Mouse (Mus musculus): ENCODE measurements at regions not wholly inside any gene's neighbourhood (a gene's known extent, or its start where the extent isn't known, plus 50 kb on each side); places are given as distances from the start of the nearest gene placed in this dataset.

- ATAC-seq: no peak
Measured at GRCm38 (mm10) chr3:149625066-149625465, 634.7 kb upstream of the Adgrl2 start.

DNA sequence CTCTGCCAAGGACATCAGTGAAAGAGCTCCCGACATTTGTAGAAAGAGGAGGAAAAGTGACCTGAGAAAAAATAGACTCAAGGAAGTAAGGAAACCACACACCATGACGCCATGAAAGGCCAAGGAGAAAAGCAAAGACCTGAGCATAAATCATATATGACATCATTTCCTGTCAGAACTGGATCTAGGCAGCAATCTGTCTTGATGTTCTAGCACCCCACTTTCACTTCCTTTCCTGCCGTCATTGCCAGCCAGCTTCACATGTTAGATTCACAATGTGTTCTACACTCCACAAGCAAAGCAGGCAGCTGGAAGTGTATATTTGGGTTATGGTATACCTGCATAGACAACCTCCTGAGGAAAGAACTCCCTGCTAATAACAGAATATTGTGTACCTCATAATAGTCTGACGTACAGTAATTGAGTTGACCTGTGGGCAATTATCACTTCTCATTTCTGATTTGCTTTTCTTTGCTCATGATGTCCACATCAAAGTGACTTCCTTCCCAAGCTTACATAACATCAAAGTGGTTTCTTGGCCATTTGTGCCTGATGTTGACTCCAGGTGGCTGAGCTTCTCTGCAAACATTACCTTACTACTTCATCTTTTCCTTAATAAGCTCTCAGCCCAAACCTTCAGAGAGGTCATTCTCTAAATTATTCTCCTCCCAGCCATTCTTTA lies 633.6 kb upstream of the Adgrl2 start:
- ATAC-seq: no peak
- Histone ChIP-seq H3K4me2 (ENCODE audit: low read length) (no peak overlapping the region), H3K27ac (ENCODE audit: low read length) (no peak overlapping the region), H3K4me3 (ENCODE audit: low read depth, low read length) (no peak overlapping the region), H3K36me3 (ENCODE audit: control insufficient read depth, insufficient read depth, low read length) (no peaks in the 10 kb centered on the region), H3K27me3 (ENCODE audit: control insufficient read depth, insufficient read depth, low read depth, low read length) (no peaks in the 10 kb centered on the region), H3K9me3 (replicated peaks; ENCODE audit: control insufficient read depth, low read length, poor library complexity, severe bottlenecking) (no peaks in the 10 kb centered on the region), H3K4me1 (ENCODE audit: control insufficient read depth, insufficient read depth, low read length) (no peaks in the 10 kb centered on the region), H3K9ac (ENCODE audit: low read depth, low read length) (no peak overlapping the region)
- 88% methylated on average over 4 of the region's 4 CpGs for WGBS

More at GRCm38 (mm10) chr3:149625066-149625465, 634.7 kb upstream of the Adgrl2 start:
- 92% methylated on average over 3 of the region's 3 CpGs for WGBS
- H3K9ac ChIP-seq (ENCODE audit: low read depth, low read length): no peak overlapping the region
- no peaks in the 10 kb centered on the region for H3K9me3 ChIP-seq (replicated peaks; ENCODE audit: control insufficient read depth, low read length, poor library complexity, severe bottlenecking)
- H3K27me3 ChIP-seq (ENCODE audit: control insufficient read depth, insufficient read depth, low read depth, low read length): no peaks in the 10 kb centered on the region
- no peak overlapping the region for H3K4me3 ChIP-seq (ENCODE audit: low read depth, low read length)
- no peak overlapping the region for H3K4me2 ChIP-seq (ENCODE audit: low read length)
- H3K4me1 ChIP-seq (ENCODE audit: control insufficient read depth, insufficient read depth, low read length): no peaks in the 10 kb centered on the region
- H3K27ac ChIP-seq (ENCODE audit: low read length): no peak overlapping the region
- no peaks in the 10 kb centered on the region for H3K36me3 ChIP-seq (ENCODE audit: control insufficient read depth, insufficient read depth, low read length)

DNA sequence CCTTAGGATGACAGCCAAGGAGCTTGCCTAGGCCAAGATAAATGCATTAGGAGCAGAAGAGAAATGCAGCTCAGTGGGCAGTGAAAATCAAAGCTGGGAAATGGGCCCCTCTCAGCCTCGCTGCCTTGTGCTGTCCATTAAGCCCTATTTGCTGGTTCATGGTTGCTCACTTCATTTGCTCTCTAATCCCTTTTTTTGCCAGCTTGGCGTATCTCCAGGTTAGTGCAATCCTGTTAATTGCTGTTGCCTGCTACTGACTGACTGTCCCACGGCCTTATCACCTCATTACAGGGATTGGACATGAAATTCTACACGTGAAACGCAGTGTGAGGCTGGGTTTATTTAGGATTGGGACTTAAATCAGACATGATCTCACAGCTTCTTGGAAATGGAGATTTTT lies 613.5 kb upstream of the Adgrl2 start:
- no peak overlapping the region for H3K4me3 ChIP-seq (ENCODE audit: low read depth, low read length)
- H3K27me3 ChIP-seq (ENCODE audit: control insufficient read depth, insufficient read depth, low read depth, low read length): no peaks in the 10 kb centered on the region
- H3K27ac ChIP-seq (ENCODE audit: low read length): no peak overlapping the region
- no peaks in the 10 kb centered on the region for H3K4me1 ChIP-seq (ENCODE audit: control insufficient read depth, insufficient read depth, low read length)
- H3K36me3 ChIP-seq (ENCODE audit: control insufficient read depth, insufficient read depth, low read length): no peaks in the 10 kb centered on the region
- H3K4me2 ChIP-seq (ENCODE audit: low read length): no peak overlapping the region
- H3K9me3 ChIP-seq (replicated peaks; ENCODE audit: control insufficient read depth, low read length, poor library complexity, severe bottlenecking): no peaks in the 10 kb centered on the region
- ATAC-seq: peak; percentile 56
- 36% methylated on average over 5 of the region's 5 CpGs for WGBS
- no peak overlapping the region for H3K9ac ChIP-seq (ENCODE audit: low read depth, low read length)

DNA sequence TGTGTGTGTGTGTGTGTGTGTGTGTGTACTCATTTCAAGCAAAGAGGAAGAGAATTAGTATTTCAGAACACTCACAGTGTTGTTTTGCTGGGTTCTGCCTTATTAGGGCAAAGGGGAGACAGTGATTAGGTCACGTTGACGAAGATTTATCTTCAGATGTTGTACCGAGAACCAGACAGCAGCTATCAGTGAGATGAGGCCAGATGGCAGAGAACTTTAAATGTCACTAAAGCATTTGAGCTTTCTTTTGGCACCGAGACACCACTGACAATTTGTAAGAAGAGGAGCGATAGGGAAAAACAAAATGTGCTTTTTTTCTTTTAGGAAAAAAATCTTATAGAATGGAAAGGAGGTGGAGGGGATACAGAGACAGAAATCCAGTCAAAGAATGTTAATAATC lies 610.9 kb upstream of the Adgrl2 start:
- H3K4me2 ChIP-seq (ENCODE audit: low read length): no peak overlapping the region
- no peaks in the 10 kb centered on the region for H3K36me3 ChIP-seq (ENCODE audit: control insufficient read depth, insufficient read depth, low read length)
- no peak overlapping the region for H3K27ac ChIP-seq (ENCODE audit: low read length)
- H3K4me1 ChIP-seq (ENCODE audit: control insufficient read depth, insufficient read depth, low read length): no peaks in the 10 kb centered on the region
- WGBS: 76% methylated on average over 5 of the region's 5 CpGs
- H3K4me3 ChIP-seq (ENCODE audit: low read depth, low read length): no peak overlapping the region
- no peak for ATAC-seq
- no peak overlapping the region for H3K9ac ChIP-seq (ENCODE audit: low read depth, low read length)
- H3K9me3 ChIP-seq (replicated peaks; ENCODE audit: control insufficient read depth, low read length, poor library complexity, severe bottlenecking): no peaks in the 10 kb centered on the region
- no peaks in the 10 kb centered on the region for H3K27me3 ChIP-seq (ENCODE audit: control insufficient read depth, insufficient read depth, low read depth, low read length)

- 75% methylated on average over 4 of the region's 4 CpGs for WGBS
- Histone ChIP-seq H3K36me3 (ENCODE audit: control insufficient read depth, insufficient read depth, low read length) (no peaks in the 10 kb centered on the region), H3K27ac (ENCODE audit: low read length) (no peak overlapping the region), H3K27me3 (ENCODE audit: control insufficient read depth, insufficient read depth, low read depth, low read length) (no peaks in the 10 kb centered on the region), H3K9ac (ENCODE audit: low read depth, low read length) (no peak overlapping the region), H3K4me2 (ENCODE audit: low read length) (no peak overlapping the region), H3K9me3 (replicated peaks; ENCODE audit: control insufficient read depth, low read length, poor library complexity, severe bottlenecking) (no peaks in the 10 kb centered on the region), H3K4me1 (ENCODE audit: control insufficient read depth, insufficient read depth, low read length) (no peaks in the 10 kb centered on the region), H3K4me3 (ENCODE audit: low read depth, low read length) (no peak overlapping the region)
- ATAC-seq: no peak
Measured at GRCm38 (mm10) chr3:149594470-149594869, 604.1 kb upstream of the Adgrl2 start.

DNA sequence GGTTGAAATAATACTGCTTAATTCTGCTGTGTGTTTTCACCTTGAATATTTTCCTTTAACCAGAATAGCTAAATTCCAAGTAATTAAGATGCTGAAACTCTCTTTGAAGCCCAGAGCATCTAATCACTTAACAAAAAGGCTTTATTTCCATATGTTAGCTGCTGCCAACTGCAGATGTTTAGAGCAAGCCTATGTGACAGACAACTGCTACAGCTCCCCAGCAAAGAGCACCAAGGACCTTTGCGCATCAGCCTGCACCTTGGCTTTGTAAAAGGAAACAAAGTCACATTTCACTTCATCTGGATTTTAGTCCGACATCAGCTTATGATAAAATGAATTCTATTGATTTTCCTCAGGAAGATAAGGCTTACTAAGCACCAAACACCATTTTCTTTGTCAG lies 595.4 kb upstream of the Adgrl2 start:
- no peak overlapping the region for H3K27ac ChIP-seq (ENCODE audit: low read length)
- no peaks in the 10 kb centered on the region for H3K9me3 ChIP-seq (replicated peaks; ENCODE audit: control insufficient read depth, low read length, poor library complexity, severe bottlenecking)
- no peak for ATAC-seq
- H3K4me3 ChIP-seq (ENCODE audit: low read depth, low read length): no peak overlapping the region
- H3K36me3 ChIP-seq (ENCODE audit: control insufficient read depth, insufficient read depth, low read length): no peaks in the 10 kb centered on the region
- 24% methylated on average over 2 of the region's 2 CpGs for WGBS
- no peak overlapping the region for H3K4me2 ChIP-seq (ENCODE audit: low read length)
- H3K9ac ChIP-seq (ENCODE audit: low read depth, low read length): no peak overlapping the region
- no peaks in the 10 kb centered on the region for H3K4me1 ChIP-seq (ENCODE audit: control insufficient read depth, insufficient read depth, low read length)
- H3K27me3 ChIP-seq (ENCODE audit: control insufficient read depth, insufficient read depth, low read depth, low read length): no peaks in the 10 kb centered on the region

DNA sequence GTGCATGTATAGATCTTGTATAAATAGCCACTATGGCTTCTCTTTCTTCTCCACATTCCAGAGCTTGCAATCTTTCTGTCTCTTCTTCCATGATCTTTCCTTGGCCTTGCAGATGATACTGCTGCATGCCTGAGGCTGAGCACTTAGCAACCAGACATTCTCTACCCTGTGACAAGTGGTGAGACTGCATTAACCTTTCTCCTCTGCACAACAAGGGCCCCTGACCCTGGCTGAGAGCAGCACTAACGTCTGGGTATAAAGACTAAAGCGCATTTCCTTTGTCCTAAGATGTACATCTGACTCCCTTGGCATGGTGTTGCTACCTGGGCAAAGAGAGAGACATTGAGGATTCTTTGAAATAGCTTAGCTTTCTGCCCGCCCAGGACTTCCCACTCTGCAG lies 590.8 kb upstream of the Adgrl2 start:
- Histone ChIP-seq H3K27ac (ENCODE audit: low read length) (no peak overlapping the region), H3K27me3 (ENCODE audit: control insufficient read depth, insufficient read depth, low read depth, low read length) (no peaks in the 10 kb centered on the region), H3K9ac (ENCODE audit: low read depth, low read length) (no peak overlapping the region), H3K4me3 (ENCODE audit: low read depth, low read length) (no peak overlapping the region), H3K9me3 (replicated peaks; ENCODE audit: control insufficient read depth, low read length, poor library complexity, severe bottlenecking) (no peaks in the 10 kb centered on the region), H3K36me3 (ENCODE audit: control insufficient read depth, insufficient read depth, low read length) (no peaks in the 10 kb centered on the region), H3K4me2 (ENCODE audit: low read length) (no peak overlapping the region), H3K4me1 (ENCODE audit: control insufficient read depth, insufficient read depth, low read length) (no peaks in the 10 kb centered on the region)
- no peak for ATAC-seq
- WGBS: 29% methylated on average over 3 of the region's 3 CpGs

DNA sequence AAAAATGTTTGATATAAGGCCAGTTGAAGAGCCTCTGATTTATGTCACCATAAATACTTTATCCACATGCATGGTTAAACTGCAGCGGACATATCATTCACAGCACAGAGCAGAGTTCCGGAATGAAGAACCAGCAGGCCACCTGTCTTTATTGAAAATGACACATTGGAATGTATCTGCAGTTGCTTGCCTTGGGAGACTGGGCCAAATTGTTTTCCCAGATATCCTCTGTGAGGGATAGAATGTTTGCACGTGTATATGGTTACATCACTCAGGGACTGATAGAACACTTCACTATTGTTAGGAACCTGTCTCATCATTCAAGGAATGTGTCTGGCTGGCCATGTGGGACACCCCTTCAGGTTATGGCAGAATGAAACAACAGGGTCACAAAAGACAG lies 585.3 kb upstream of the Adgrl2 start:
- WGBS: 70% methylated on average over 3 of the region's 3 CpGs
- ATAC-seq: no peak
- H3K4me1 ChIP-seq (ENCODE audit: control insufficient read depth, insufficient read depth, low read length): no peaks in the 10 kb centered on the region
- no peaks in the 10 kb centered on the region for H3K36me3 ChIP-seq (ENCODE audit: control insufficient read depth, insufficient read depth, low read length)
- no peaks in the 10 kb centered on the region for H3K9me3 ChIP-seq (replicated peaks; ENCODE audit: control insufficient read depth, low read length, poor library complexity, severe bottlenecking)
- H3K27ac ChIP-seq (ENCODE audit: low read length): no peak overlapping the region
- no peak overlapping the region for H3K4me3 ChIP-seq (ENCODE audit: low read depth, low read length)
- H3K4me2 ChIP-seq (ENCODE audit: low read length): no peak overlapping the region
- no peaks in the 10 kb centered on the region for H3K27me3 ChIP-seq (ENCODE audit: control insufficient read depth, insufficient read depth, low read depth, low read length)
- H3K9ac ChIP-seq (ENCODE audit: low read depth, low read length): no peak overlapping the region

- 91% methylated on average over 6 of the region's 6 CpGs for WGBS
- Histone ChIP-seq H3K9me3 (replicated peaks; ENCODE audit: control insufficient read depth, low read length, poor library complexity, severe bottlenecking) (no peaks in the 10 kb centered on the region), H3K4me2 (ENCODE audit: low read length) (no peak overlapping the region), H3K9ac (ENCODE audit: low read depth, low read length) (no peak overlapping the region), H3K27me3 (ENCODE audit: control insufficient read depth, insufficient read depth, low read depth, low read length) (no peaks in the 10 kb centered on the region), H3K27ac (ENCODE audit: low read length) (no peak overlapping the region), H3K4me3 (ENCODE audit: low read depth, low read length) (no peak overlapping the region), H3K4me1 (ENCODE audit: control insufficient read depth, insufficient read depth, low read length) (no peaks in the 10 kb centered on the region), H3K36me3 (ENCODE audit: control insufficient read depth, insufficient read depth, low read length) (no peaks in the 10 kb centered on the region)
- ATAC-seq: no peak
Measured at GRCm38 (mm10) chr3:149566853-149567252, 576.5 kb upstream of the Adgrl2 start.
